Mouse (Mus musculus): ENCODE measurements at regions not wholly inside any gene's neighbourhood (a gene's known extent, or its start where the extent isn't known, plus 50 kb on each side); places are given as distances from the start of the nearest gene placed in this dataset.

DNA sequence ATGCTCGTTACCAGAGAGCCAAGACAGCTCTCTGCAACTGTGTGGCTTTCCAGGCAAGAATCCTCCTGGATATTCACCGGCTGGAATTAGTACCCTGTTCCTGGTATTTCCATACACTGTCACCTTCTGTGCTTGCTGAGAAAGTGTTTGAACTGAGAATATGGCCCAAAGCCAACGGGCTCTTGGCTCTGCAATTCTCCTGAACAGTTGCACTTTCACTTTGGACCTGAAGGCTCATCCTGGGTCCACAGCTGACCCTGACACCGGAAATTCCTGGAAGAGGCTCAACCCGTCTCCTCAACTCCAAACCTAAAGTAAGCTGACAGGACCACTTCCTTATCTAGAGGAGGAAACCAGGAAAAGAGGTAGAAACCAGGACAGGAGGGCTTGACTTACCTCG, 69.7 kb upstream of the Ipo5 start:
- no peak overlapping the region for H3K4me2 ChIP-seq

DNA sequence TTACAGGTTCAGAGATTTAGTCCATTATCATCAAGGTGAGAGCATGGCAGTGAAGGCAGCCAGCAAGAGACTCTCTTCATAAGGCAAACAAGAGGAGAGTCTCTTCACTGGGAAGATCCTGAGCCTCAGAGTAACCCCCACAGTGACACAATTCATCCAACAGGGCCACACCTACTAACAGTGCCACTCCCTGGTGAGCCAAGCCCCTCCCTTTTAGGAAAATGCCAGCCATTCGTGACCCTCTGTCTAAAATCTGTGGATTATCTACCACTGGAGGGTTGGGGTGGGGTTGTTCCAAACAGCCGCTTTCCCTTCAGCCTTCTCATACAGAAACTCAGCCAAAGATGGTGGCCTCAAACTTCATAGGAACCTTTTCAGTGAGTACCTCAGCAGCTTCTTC, 65.9 kb upstream of the Ipo5 start:
- no peak overlapping the region for H3K4me3 ChIP-seq (replicated peaks)
- 80% methylated on average over 2 of the region's 2 CpGs for WGBS
- ATAC-seq (replicated peaks; ENCODE audit: low FRiP score): no peak
- H3K27ac ChIP-seq: no peak overlapping the region
- H3K9me3 ChIP-seq (replicated peaks): no peaks in the 10 kb centered on the region
- no peak overlapping the region for H3K4me2 ChIP-seq
- no peaks in the 10 kb centered on the region for H3K36me3 ChIP-seq
- H3K4me1 ChIP-seq: peaks cover 27% of the 10 kb centered on the region
- H3K9ac ChIP-seq: no peak overlapping the region
- H3K27me3 ChIP-seq: no peaks in the 10 kb centered on the region

More for the DNA sequence above, 69.7 kb upstream of the Ipo5 start:
- Histone ChIP-seq H3K27ac (no peak overlapping the region), H3K9ac (no peak overlapping the region), H3K36me3 (no peaks in the 10 kb centered on the region), H3K4me3 (replicated peaks) (no peak overlapping the region), H3K9me3 (replicated peaks) (no peaks in the 10 kb centered on the region), H3K27me3 (no peaks in the 10 kb centered on the region), H3K4me1 (peaks cover 3% of the 10 kb centered on the region)
- no peak for ATAC-seq (replicated peaks; ENCODE audit: low FRiP score)
- 77% methylated on average over 6 of the region's 6 CpGs for WGBS

DNA sequence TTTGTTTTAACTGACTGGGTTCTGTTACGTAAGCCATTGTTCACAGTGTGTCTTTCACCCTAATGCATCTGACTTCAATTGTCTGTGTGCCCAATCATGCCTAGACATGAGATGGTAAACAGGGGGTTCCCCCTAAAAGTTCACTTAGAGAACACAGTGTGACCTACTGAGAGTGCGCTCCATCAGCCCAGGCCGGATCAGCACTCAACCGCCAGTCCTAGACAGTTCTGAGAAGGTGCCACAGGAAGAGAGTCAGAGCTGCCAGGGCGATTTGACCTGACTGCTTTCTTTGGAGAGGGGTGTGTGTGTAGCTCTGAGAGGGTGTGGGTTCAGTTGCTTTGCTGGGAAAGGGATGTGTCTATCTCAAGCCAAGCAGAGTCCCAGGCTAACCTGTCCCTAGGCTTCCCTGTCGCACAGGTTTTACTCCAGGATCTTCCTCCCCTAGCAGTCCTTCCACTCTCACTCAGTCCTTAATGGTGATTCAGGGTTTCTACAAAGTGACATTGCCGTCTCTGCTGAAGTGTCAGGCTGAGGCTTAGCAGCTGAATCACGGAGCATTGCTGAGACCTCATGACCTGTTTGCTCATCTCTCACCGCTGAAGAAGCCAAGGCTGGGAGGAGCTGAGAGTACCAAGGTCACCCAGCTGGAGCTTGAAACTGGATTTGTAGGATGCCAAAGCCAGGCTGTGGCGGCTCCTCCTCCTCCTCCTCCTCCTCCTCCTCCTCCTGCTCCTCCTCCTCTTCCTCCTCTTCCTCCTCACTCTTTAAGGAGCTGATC, 64.8 kb upstream of the Ipo5 start:
- Histone ChIP-seq H3K9ac (no peak overlapping the region), H3K4me2 (no peak overlapping the region), H3K4me3 (replicated peaks) (no peak overlapping the region), H3K9me3 (replicated peaks) (no peaks in the 10 kb centered on the region), H3K27me3 (no peaks in the 10 kb centered on the region), H3K36me3 (no peaks in the 10 kb centered on the region), H3K4me1 (peaks cover 32% of the 10 kb centered on the region), H3K27ac (0 out of 2 replicates have a peak overlapping the region, but pooled peaks have one; percentile 18)
- peak; percentile 13; the same call in 1 of the 2 replicates for ATAC-seq (replicated peaks; ENCODE audit: low FRiP score)
- WGBS: 54% methylated on average over 10 of the region's 10 CpGs

DNA sequence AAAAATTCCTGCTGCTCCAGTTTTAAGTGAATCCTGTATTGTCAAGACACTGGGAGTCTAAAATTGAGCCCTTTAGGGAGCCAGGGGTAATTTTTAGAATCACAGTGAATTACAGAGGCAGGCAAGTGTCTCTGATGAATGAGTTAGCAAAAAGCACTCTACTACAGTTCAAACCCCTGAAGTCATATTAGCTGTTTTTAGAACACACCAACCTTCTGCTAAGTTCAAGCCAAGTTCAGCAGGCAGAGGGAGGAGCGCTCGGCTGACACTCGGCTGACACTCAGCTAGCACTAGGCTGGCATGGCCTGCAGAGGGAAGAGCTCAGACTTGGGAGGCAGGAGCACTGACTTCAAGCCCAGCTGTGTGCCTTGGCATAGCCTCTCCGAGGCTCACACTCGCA, 64.0 kb upstream of the Ipo5 start:
- Histone ChIP-seq H3K4me2 (no peak overlapping the region), H3K36me3 (no peaks in the 10 kb centered on the region), H3K4me3 (replicated peaks) (no peak overlapping the region), H3K9me3 (replicated peaks) (no peaks in the 10 kb centered on the region), H3K4me1 (peaks cover 32% of the 10 kb centered on the region), H3K27me3 (no peaks in the 10 kb centered on the region), H3K9ac (no peak overlapping the region), H3K27ac (no peak overlapping the region)
- WGBS: 38% methylated on average over 5 of the region's 5 CpGs
- 0 out of 2 replicates have a peak, but pooled peaks have one; percentile 19 for ATAC-seq (replicated peaks; ENCODE audit: low FRiP score)

DNA sequence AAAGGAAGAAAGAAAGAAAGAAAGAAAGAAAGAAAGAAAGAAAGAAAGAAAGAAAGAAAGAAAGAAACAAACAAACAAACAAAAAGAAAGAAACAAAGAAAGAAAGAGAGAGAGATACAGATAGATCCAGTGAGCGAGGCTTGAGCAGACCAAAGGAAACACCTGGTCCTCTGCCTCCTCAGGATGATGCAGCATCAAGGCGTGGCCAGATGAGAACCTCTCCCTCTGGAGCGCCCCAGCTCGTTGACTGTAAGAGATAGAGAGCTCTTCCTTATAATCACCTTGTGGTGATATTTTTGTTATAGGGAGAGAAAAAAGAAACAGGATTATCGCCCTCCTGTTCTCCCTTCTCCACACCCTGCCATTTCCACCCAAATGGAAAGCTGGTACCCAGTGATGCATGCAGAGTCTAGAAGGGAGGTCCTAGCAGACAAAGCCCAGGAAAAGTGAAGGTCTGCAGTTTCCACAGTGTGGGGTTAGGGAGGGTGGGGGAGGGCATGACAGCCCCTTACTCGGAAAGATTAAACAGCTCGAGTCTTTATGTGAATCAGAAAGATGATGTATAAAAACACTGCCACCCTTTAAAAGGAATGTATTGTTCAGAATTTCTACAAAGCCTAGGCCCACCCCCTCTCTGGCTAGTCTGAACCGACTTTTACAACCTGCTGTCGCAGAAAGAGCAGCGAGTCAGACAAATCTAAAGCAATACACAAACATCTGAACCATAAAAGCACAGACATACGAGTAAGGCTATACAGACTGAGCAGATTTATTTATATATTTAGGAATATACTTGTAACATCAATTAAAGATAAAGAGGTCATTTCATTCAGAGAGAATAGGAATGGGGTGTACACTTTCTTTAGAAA, 62.7 kb upstream of the Ipo5 start:
- H3K27ac ChIP-seq: peak overlapping the region; percentile 56
- H3K4me2 ChIP-seq: no peak overlapping the region
- H3K4me3 ChIP-seq (replicated peaks): no peak overlapping the region
- WGBS: 38% methylated on average over 11 of the region's 11 CpGs
- H3K36me3 ChIP-seq: no peaks in the 10 kb centered on the region
- no peak overlapping the region for H3K9ac ChIP-seq
- peak; percentile 74; the same call in 1 of the 2 replicates for ATAC-seq (replicated peaks; ENCODE audit: low FRiP score)
- H3K27me3 ChIP-seq: no peaks in the 10 kb centered on the region
- H3K9me3 ChIP-seq (replicated peaks): no peaks in the 10 kb centered on the region
- peaks cover 32% of the 10 kb centered on the region for H3K4me1 ChIP-seq

DNA sequence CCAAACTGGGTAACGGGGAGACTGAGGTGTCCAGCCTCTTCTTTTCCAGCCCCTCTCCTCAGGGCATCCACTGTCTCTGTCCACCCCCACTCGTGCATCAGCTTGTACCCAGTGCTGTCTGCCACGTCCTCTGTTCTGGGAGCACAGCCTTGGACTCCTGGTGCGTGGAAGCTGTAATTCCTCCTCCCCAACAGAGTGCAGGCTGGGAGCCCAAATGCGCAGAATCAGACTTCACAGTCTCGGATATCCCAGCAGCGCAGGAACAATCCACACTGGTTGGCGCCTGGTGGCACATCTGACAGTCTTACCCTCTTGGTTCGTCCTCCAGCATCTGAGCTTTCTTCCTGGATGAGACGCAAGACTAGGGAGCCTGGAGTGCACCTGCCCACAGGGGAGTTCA, 61.9 kb upstream of the Ipo5 start:
- WGBS: 77% methylated on average over 10 of the region's 10 CpGs
- Histone ChIP-seq H3K4me2 (no peak overlapping the region), H3K4me1 (peaks cover 32% of the 10 kb centered on the region), H3K9me3 (replicated peaks) (no peaks in the 10 kb centered on the region), H3K27ac (peak overlapping the region; percentile 56; the same call in 1 of the 2 replicates), H3K4me3 (replicated peaks) (no peak overlapping the region), H3K36me3 (no peaks in the 10 kb centered on the region), H3K9ac (no peak overlapping the region), H3K27me3 (no peaks in the 10 kb centered on the region)
- ATAC-seq (replicated peaks; ENCODE audit: low FRiP score): 0 out of 2 replicates have a peak, but pooled peaks have one; percentile 6

DNA sequence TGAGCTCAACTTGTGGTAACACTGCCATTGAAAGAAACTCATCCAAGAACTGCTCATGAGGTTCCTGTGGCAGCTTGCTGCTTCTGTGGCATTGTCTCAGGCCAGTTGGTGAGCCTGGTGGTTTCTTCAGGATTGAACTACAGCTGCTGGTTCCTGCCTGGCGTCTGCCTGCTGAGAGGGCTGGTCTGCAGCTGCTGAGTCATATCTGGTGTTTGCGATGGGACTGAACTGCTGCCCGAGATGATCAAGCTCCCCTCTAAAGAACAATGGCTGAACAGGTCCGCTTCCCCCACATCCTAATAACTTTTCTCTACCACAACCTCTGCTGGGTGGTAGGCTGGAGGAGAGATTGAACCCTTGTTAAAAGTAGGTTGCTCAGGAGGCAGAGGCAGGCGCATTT, 57.4 kb upstream of the Ipo5 start:
- H3K9me3 ChIP-seq (replicated peaks): peaks cover 8% of the 10 kb centered on the region
- WGBS: 85% methylated on average over 5 of the region's 5 CpGs

DNA sequence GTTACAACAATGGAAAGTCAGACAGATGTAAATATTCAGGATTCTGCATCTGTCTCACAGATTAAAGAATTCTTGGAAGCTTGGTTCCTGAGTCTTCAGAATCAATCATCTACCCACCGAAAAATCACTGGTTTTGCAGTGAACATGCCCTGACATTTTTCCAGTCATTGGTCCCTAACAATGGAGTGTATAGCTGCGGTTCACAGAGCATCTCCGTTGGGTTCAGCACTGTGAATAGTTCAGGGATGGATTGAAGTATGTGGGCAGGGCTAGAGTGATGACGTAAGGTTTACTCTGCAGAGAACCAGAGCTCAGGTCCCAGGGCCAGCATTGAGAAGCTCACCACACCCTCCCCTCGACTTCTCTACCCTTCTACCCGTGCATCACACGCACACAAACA, 56.5 kb upstream of the Ipo5 start:
- Histone ChIP-seq H3K4me3 (replicated peaks) (no peak overlapping the region), H3K9ac (no peak overlapping the region), H3K9me3 (replicated peaks) (peaks cover 16% of the 10 kb centered on the region), H3K36me3 (no peaks in the 10 kb centered on the region), H3K27me3 (no peaks in the 10 kb centered on the region), H3K27ac (no peak overlapping the region), H3K4me2 (no peak overlapping the region), H3K4me1 (peaks cover 7% of the 10 kb centered on the region)
- WGBS: 77% methylated on average over 7 of the region's 7 CpGs
- ATAC-seq (replicated peaks; ENCODE audit: low FRiP score): no peak

More for the DNA sequence above, 57.4 kb upstream of the Ipo5 start:
- Histone ChIP-seq H3K4me2 (no peak overlapping the region), H3K4me3 (replicated peaks) (no peak overlapping the region), H3K27ac (no peak overlapping the region), H3K27me3 (no peaks in the 10 kb centered on the region), H3K36me3 (no peaks in the 10 kb centered on the region), H3K9ac (no peak overlapping the region), H3K4me1 (peaks cover 11% of the 10 kb centered on the region)
- no peak for ATAC-seq (replicated peaks; ENCODE audit: low FRiP score)

DNA sequence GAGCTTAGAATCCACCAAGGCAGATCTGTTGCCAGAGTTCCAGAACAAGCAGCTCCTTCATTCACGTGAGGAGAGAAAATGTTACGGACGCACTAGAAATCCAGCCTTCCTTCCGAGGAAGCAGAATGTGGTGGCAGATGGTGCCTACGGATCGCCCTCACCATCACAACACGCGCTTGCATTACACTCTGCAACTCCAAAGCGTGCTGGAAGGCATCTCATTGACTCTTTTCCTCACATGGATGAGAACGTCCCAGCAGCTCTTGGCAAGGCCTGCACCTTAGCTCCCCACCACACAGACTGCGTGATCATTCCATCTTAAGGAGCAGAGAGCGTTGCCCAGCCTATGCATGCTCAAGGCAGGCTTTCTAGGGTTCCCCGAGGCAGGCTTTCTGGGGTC, 55.8 kb upstream of the Ipo5 start:
- Histone ChIP-seq H3K4me1 (peaks cover 5% of the 10 kb centered on the region), H3K9ac (no peak overlapping the region), H3K4me3 (replicated peaks) (no peak overlapping the region), H3K36me3 (no peaks in the 10 kb centered on the region), H3K9me3 (replicated peaks) (peaks cover 16% of the 10 kb centered on the region), H3K27ac (no peak overlapping the region), H3K27me3 (no peaks in the 10 kb centered on the region), H3K4me2 (no peak overlapping the region)
- WGBS: 94% methylated on average over 13 of the region's 13 CpGs
- no peak for ATAC-seq (replicated peaks; ENCODE audit: low FRiP score)

Measured in kidney, embryonic 15.5 days (tissue).